Mouse (Mus musculus): ENCODE measurements at regions not wholly inside any gene's neighbourhood (a gene's known extent, or its start where the extent isn't known, plus 50 kb on each side); places are given as distances from the start of the nearest gene placed in this dataset.

DNA sequence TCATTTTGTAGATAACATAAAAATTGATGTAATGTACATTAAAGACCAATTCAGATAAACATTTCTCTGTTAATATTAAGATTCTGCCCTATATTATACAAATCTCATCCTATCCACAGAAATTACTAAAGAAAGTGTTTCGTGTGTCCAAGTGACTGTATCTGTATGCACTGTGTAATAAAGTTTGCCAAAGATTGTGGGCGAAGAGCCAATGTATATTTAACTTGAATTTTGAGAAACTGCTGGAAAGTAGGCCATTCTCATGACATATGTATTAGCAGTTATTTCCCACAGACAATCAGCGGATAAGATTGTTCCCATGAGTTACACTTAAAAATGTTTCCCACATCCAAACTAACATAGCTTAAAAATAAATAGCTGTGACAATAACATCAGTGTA lies 269.9 kb downstream of the Slitrk6 start:
- TF ChIP-seq CTCF (IDR thresholded peaks at IDR 0.05; ENCODE audit: borderline replicate concordance, extremely low read depth, insufficient read depth, insufficient read length) = no peak
- no peak for TF ChIP-seq POLR2A (IDR thresholded peaks at IDR 0.05; ENCODE audit: borderline replicate concordance, extremely low read depth, insufficient read depth, insufficient read length, poor library complexity, severe bottlenecking)
